Mouse (Mus musculus): ENCODE data around the gene Syngr1. TPM values are rescaled to one million over a fixed set of nuclear protein-coding genes. Genes with fewer than 3 reads are reported as not detected.
"Not testable (repeated sequence)": the region's sequence is repeated elsewhere in the genome, so short reads cannot be mapped to it uniquely, and the experiment has no call there.

Syngr1 gene
- total RNA-seq, 2 experiments from 2014 or later: 463 to 509 TPM

- intact Hi-C loops (cut with DNase I): no loop called here
- DNase-seq (ENCODE audit: low spot score in 2 of 2): no peak
Observed at GRCm38 (mm10) chr15:80105490-80106410, 14.6 kb downstream of the Syngr1 start.

- peak in 1 of 2 experiments; percentile 87 for DNase-seq (ENCODE audit: low spot score in 2 of 2)
- intact Hi-C loops (cut with DNase I): no loop called here
Observed at GRCm38 (mm10) chr15:80107143-80107542, 16.0 kb downstream of the Syngr1 start.

GRCm38 (mm10) chr15:80107575-80107974 is 16.4 kb downstream of the Syngr1 start:
- intact Hi-C loops (cut with DNase I): no loop called here
- no peak for DNase-seq (ENCODE audit: low spot score in 2 of 2)

GRCm38 (mm10) chr15:80111436-80111835 is 20.3 kb downstream of the Syngr1 start:
- DNase-seq (ENCODE audit: low spot score in 2 of 2): no peak
- intact Hi-C loops (cut with DNase I): no loop called here

GRCm38 (mm10) chr15:80112499-80112898 is 21.4 kb downstream of the Syngr1 start:
- DNase-seq (ENCODE audit: low spot score in 2 of 2): no peak
- intact Hi-C loops (cut with DNase I): no loop called here

- intact Hi-C loops (cut with DNase I): no loop called here
Observed at GRCm38 (mm10) chr15:80114414-80114813, 23.3 kb downstream of the Syngr1 start.

GRCm38 (mm10) chr15:80115256-80115655 is 24.1 kb downstream of the Syngr1 start:
- no peak for DNase-seq (ENCODE audit: low spot score in 2 of 2)
- intact Hi-C loops (cut with DNase I): no loop called here

More at GRCm38 (mm10) chr15:80114414-80114813, 23.3 kb downstream of the Syngr1 start:
- DNase-seq (ENCODE audit: low spot score in 2 of 2): no peak

- intact Hi-C loops (cut with DNase I): no loop called here
- DNase-seq (ENCODE audit: low spot score in 2 of 2): no peak
Observed at GRCm38 (mm10) chr15:80115866-80116794, 25.0 kb downstream of the Syngr1 start.

- intact Hi-C loops (cut with DNase I): no loop called here
Observed at GRCm38 (mm10) chr15:80117154-80117553, 26.0 kb downstream of the Syngr1 start.

GRCm38 (mm10) chr15:80119076-80119475 is 27.9 kb downstream of the Syngr1 start:
- intact Hi-C loops (cut with DNase I): no loop called here
- no peak for DNase-seq (ENCODE audit: low spot score in 2 of 2)

More at GRCm38 (mm10) chr15:80117154-80117553, 26.0 kb downstream of the Syngr1 start:
- no peak for DNase-seq (ENCODE audit: low spot score in 2 of 2)

GRCm38 (mm10) chr15:80121721-80122325 is 30.7 kb downstream of the Syngr1 start:
- DNase-seq (ENCODE audit: low spot score in 2 of 2): no peak
- intact Hi-C loops (cut with DNase I): no loop called here

GRCm38 (mm10) chr15:80122431-80122830 is 31.3 kb downstream of the Syngr1 start:
- DNase-seq (ENCODE audit: low spot score in 2 of 2); intact Hi-C loops (cut with DNase I): not testable (repeated sequence)

- DNase-seq (ENCODE audit: low spot score in 2 of 2): no peak
- intact Hi-C loops (cut with DNase I): no loop called here
Observed at GRCm38 (mm10) chr15:80124651-80125050, 33.5 kb downstream of the Syngr1 start.

- intact Hi-C loops (cut with DNase I): no loop called here
- DNase-seq (ENCODE audit: low spot score in 2 of 2): peak in 1 of 2 experiments; percentile 50
Observed at GRCm38 (mm10) chr15:80127191-80127590, 36.1 kb downstream of the Syngr1 start.

GRCm38 (mm10) chr15:80129982-80130381 is 38.8 kb downstream of the Syngr1 start:
- intact Hi-C loops (cut with DNase I): loop anchor here (5.0 kb wide), 1 partner anchor 102 kb away; the partner anchor contains the start of gene Mief1
- DNase-seq (ENCODE audit: low spot score in 2 of 2): no peak

GRCm38 (mm10) chr15:80130689-80131088 is 39.6 kb downstream of the Syngr1 start:
- DNase-seq (ENCODE audit: low spot score in 2 of 2): no peak
- intact Hi-C loops (cut with DNase I): loop anchor here (5.0 kb wide), 1 partner anchor 102 kb away; the partner anchor contains the start of gene Mief1

- intact Hi-C loops (cut with DNase I): loop anchor here (5.0 kb wide), 1 partner anchor 101 kb away; the partner anchor contains the start of gene Mief1
- DNase-seq (ENCODE audit: low spot score in 2 of 2): no peak
Observed at GRCm38 (mm10) chr15:80131421-80131820, 40.3 kb downstream of the Syngr1 start.

GRCm38 (mm10) chr15:80132452-80132851 is 41.3 kb downstream of the Syngr1 start:
- intact Hi-C loops (cut with DNase I): loop anchor here (2.0 to 5.0 kb wide), 2 partner anchors 42 to 100 kb away; partner anchors contain the start of genes Mief1, Rpl3 and Syngr1
- DNase-seq (ENCODE audit: low spot score in 2 of 2): no peak

- DNase-seq (ENCODE audit: low spot score in 2 of 2): peak; percentile 93
Observed at GRCm38 (mm10) chr15:80132993-80133586, 42.0 kb downstream of the Syngr1 start, which contains the start of gene Tab1. Gene Tab1, plus strand, starts transcription at chr15:80133127.

More at GRCm38 (mm10) chr15:80132993-80133586, 42.0 kb downstream of the Syngr1 start, which contains the start of gene Tab1:
- intact Hi-C loops (cut with DNase I): loop anchor here (2.0 to 5.0 kb wide), 2 partner anchors 42 to 99 kb away; partner anchors contain the start of genes Mief1, Rpl3 and Syngr1
